Mouse (Mus musculus): ENCODE results near the gene Tedc1.

Gene Tedc1

GRCm38 (mm10) chr12:113138901-113139864 is 17.0 kb upstream of the Tedc1 start:
- no peak for DNase-seq (ENCODE audit: low spot score)

DNA sequence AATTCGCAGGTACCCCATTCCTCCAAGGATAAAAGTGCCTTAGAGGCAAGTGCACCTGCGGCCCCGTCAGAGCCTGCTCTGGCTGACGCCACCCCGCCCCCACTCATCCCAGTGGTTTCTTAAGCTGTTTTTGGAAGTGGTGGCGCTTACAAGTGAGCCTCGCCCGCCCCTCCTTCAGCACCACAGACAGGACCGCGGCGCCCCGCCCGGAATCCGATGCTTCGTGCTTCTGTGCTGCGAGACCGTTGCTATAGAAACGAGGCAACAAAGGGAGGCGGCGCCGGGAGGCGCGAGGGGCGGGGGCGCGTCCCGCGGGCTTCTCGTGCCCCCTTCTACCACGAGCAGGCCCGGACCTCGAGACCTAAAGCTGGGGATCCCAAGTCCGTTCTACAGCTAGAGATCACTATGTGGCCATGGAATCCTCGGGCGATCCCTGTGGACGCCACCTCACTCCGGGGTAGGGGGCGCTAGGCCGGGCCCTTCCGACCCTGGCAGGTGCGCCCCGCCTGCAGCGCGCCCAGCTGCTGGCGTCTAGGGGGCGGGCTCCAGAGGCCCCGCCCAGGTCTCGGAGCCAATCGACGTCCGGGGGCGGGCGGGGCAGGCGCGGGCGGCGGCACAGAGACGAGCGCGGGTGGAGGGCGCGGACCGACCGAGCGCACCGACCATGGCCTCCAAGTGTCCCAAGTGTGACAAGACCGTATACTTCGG is 16.2 kb upstream of the Tedc1 start, which contains the start of gene Crip2:
Crip2 (plus strand) TSS at position 329 of the 708 bp plus-strand sequence.
- DNase-seq (ENCODE audit: low spot score): peak; percentile 86

DNA sequence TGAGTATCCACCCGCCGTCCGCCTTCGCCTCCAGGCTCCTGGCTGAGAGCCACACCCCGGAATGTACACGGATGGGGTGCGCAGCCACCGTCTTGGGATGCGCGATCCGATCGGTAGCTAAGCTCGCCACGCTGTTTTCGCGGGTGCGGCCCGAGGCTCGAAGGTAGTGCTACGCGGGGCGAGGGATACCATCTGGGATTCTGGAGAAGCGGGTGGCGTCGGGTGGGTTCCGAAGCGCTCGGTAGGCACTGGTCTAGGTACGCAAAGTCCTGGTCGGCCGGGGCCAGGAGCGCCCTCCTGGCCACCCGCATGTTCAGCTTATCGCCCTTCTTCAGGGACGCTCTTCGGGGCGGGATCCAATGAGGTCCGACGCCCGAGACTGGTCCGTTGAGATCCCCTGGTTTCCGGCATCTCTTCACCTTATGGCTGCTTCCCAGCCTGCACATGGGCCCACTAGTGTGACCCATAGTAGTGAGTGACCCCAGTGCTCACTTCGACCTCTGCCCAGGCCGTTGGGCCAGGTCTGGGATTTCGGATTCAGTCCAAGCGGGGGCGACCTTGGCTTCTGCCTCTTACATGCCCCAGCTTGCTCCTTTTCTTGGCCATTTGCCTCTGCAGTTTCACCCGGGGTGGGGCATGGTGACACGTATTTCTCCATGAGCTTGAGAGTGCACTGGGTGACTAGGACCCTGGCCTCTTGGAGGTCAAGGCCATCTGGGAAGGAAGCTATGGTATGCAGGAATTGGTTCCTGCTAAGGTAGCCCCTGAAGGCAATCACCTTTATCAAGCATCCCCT is 15.4 kb upstream of the Tedc1 start:
- DNase-seq (ENCODE audit: low spot score): no peak

- DNase-seq (ENCODE audit: low spot score): no peak
Observed at GRCm38 (mm10) chr12:113141531-113141973, 14.7 kb upstream of the Tedc1 start.

DNA sequence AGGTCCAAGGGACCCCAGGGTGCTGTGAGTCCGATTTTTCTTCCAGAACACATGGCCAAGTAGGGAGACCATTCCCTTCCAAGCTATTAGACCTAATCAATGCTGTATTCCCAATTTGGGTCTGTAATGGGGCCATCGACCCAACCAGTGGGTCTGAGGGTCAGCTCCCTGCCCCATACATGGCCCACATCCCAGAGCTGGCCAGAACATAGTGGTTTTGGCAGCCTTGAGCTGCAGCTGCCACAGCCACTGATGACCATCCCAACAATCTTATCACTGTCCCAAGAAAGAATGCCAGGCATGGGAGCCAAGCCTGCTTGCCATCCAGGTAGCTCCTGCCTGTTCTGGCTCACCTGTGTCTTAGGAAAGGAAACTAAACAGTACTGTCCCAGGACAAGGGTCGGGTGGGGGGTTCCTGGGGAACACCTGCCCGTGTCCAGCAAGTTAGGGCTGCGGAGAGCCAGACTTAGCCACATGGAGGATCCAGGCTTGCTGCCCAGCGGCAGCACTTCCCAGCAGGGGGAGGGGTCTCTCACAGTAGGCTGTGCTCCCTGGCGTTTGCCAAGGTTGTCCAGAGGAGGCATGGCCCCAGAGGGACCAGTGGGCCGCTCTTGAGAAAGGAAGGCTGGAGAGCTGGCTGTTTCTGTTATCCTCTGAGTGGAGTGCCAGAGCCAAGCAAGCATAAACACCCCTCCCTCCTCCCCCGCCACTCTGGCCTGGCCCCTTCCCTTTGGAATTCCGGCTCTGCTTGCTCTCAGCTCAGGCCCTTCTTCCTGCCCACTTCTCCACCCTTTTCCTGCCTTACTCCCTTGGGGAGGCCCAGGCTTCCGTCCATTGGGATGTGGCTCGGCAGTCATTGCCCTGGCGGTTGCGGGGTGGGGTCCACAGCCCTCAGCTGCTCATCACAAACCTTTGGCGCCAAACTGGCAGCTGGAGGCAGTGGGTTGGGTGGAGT is 13.9 kb upstream of the Tedc1 start:
- peak; percentile 79 for DNase-seq (ENCODE audit: low spot score)

- DNase-seq (ENCODE audit: low spot score): no peak
Observed at GRCm38 (mm10) chr12:113143164-113143563, 13.1 kb upstream of the Tedc1 start.

GRCm38 (mm10) chr12:113144001-113144756 is 12.0 kb upstream of the Tedc1 start:
- DNase-seq (ENCODE audit: low spot score): no peak

DNA sequence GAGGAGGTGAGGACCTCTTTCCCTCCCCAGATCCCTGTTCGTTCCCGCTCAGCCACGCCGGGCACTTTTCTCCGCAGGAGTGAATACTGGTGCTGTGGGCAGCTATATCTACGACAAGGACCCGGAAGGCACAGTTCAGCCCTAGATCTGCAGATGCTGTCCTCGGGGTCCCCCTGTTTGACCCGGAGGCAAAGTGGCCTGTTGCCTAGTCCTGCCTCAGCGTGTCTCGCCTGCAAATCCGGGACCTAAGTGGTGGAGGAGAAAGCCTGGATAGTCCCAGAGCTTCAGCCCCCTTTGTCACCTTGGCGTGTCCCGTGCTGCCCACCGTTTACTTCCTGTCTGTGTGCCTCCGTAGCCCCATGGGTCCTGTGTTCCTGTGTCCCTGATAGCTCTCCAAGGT is 11.3 kb upstream of the Tedc1 start:
- no peak for DNase-seq (ENCODE audit: low spot score)

DNA sequence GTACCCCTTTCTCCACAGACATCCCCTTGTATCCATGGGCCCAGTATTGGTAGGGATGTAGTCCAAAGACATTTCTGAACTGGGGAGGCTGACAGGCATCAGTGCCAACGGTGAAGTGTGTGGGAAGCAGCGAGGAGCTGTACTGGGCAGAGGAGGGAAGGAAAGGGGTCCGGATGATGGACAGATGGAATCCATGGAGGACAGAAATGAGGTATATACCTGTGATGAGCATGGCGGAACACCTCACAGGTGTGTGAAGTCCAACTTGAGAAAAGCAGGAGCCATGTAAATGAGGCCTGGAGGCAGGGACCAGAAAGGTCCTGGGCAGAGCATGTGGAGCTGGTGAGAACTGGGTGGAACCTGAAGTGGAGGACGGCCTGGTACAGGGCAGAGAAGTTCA is 10.6 kb upstream of the Tedc1 start:
- DNase-seq (ENCODE audit: low spot score): no peak

GRCm38 (mm10) chr12:113146112-113147057 is 9.8 kb upstream of the Tedc1 start, which contains the start of gene Crip1:
Gene Crip1, plus strand, starts transcription at chr12:113146316.
- peak; percentile 87 for DNase-seq (ENCODE audit: low spot score)

DNA sequence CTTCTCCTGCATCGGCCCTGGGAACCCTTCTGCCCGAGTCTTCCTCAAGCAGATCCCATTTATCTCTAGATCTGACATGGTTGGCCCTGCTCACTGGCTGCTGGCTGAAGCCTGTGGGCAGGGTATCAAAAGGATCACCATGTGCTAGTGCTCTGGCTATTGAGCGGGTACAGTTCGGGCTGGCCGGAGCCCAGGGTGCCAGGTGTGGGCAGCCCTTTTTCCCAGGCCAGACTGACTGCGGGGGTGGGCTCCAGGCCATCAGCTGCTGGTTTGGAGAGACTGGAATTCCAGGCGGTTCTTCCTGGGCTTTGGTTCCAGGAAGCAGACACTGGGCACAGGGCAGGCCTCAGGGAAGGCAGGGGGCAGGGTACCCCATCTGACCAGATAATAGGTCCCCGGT is 8.7 kb upstream of the Tedc1 start:
- DNase-seq (ENCODE audit: low spot score): no peak

DNA sequence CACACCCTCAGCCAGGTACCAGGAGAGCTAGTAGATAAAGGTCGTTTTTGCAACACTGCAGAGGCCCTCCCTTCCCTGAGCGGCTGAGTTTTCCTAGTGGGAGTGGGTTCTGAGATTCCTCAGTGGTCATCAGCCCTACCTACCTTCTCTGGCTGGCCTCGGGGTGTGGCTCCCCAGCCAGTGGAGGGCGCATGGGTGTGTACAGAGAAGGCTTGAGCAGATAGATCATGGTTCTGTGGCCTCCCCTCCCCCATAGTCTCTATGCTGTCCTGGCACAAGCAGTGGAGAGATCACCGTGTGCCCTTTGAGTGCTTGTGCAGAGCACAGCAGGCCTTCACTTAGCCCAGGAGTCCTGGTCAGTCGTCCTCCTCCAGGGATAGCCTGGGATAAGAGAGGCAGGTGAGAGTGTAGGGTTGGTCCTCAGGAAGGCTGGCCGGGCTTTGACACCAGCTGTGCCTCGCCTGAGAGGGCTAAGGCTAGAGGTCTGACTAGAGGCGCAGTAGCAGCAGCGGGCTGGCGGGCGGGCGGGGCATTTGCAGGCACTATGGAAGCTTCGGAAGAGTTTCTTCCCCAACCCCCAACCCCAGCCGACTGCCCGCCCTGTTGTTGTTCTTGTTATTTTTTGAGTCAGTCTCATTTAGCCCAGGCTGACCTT is 7.7 kb upstream of the Tedc1 start:
- peak; percentile 71 for DNase-seq (ENCODE audit: low spot score)

DNA sequence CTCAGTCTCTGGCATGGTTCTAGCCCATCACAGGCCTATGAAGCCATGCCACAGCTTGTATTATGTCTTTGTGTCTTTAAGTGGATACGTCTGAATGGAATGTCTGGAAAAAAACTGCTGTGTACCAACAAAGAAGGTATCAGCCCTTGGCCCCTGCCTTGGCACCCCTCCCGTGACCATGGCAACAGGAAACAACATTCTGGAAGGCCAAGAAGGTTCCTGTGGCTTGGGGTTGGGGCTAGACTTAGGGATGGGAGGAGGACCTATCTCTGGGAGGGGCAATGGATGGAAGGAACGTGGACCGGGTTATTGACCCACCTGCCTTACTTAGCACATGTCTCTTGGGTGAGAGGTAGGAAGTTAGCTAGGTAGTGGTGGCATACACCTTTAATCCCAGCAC is 6.9 kb upstream of the Tedc1 start:
- no peak for DNase-seq (ENCODE audit: low spot score)

GRCm38 (mm10) chr12:113149896-113150295 is 6.3 kb upstream of the Tedc1 start:
- no peak for DNase-seq (ENCODE audit: low spot score)

DNA sequence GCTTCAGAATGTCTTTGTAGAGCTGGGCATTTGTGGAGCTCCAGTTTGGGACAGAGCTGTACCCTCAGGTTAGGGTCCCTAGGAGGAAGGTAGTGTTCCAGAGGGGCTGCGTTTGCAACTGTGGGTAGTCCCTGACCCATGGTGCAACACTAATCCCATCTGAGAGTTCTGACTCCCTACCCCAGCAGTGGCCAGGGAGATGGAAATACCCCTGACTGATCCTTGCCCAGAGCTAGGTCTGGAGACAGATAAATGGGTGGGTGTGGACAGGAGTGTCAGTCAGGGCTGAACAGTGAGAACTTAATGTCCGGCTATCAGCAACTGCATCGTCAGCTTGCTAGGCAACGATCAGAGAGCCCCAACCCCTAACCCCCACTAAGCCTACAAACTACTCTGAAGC is 5.6 kb upstream of the Tedc1 start:
- no peak for DNase-seq (ENCODE audit: low spot score)

GRCm38 (mm10) chr12:113151046-113151445 is 5.2 kb upstream of the Tedc1 start:
- DNase-seq (ENCODE audit: low spot score): no peak

GRCm38 (mm10) chr12:113151661-113152271 is 4.5 kb upstream of the Tedc1 start:
- no peak for DNase-seq (ENCODE audit: low spot score)

GRCm38 (mm10) chr12:113152272-113152661 is 4.0 kb upstream of the Tedc1 start:
- no peak for DNase-seq (ENCODE audit: low spot score)
